Mouse (Mus musculus) adrenal gland, postnatal 14 days (tissue): ENCODE results near the gene Jsrp1. TPM values are rescaled to one million over a fixed set of nuclear protein-coding genes. Genes with fewer than 3 reads are reported as not detected.

Experiments
- microRNA-seq, 2 experiments: library from miRNA; unstranded; fragments of <30 nt; microRNA quantifications; one replicate each; pipeline ENCODE4 v1.2.0; 2021
- total RNA-seq: library from RNA; stranded (reverse); gene quantifications from 2 replicates; pipeline ENCODE4 v1.2.3, GENCODE M21; 2021

Gene Jsrp1
- total RNA-seq, 1 experiment from 2014 or later: 3.1 TPM

Small RNA genes lying within 50 kb of the gene (microRNA-seq; reads per million reads assigned to microRNA genes)
- 1.3 to 2.3 reads per million in 2 experiments for gene Mir1982

Other genes starting within 250 kb of the Jsrp1 start
- 10.1 and 11.6 TPM in 2 replicates for gene Klf16, start 236.2 kb downstream of the Jsrp1 start, total RNA-seq
- 97.7 and 98.7 TPM in 2 replicates for gene Abhd17a, start 223.2 kb downstream of the Jsrp1 start, total RNA-seq
- 44.2 and 50.5 TPM in 2 replicates for gene Scamp4, start 210.6 kb downstream of the Jsrp1 start, total RNA-seq
- gene Adat3, start 210.6 kb downstream of the Jsrp1 start, total RNA-seq: 3.1 and 4.9 TPM in 2 replicates
- 1.6 and 2.5 TPM in 2 replicates for gene Gm49322, start 207.5 kb downstream of the Jsrp1 start, total RNA-seq
- 105 and 108 TPM in 2 replicates for gene Csnk1g2, start 190.7 kb downstream of the Jsrp1 start, total RNA-seq
- gene Btbd2, start 156.4 kb downstream of the Jsrp1 start, total RNA-seq: 53.5 and 58.0 TPM in 2 replicates
- 224 and 226 TPM in 2 replicates for gene Mknk2, start 135.4 kb downstream of the Jsrp1 start, total RNA-seq
- 12.8 and 24.1 TPM in 2 replicates for gene Mob3a, start 111.5 kb downstream of the Jsrp1 start, total RNA-seq
- gene Izumo4, start 111.3 kb downstream of the Jsrp1 start, total RNA-seq: 12.1 and 12.6 TPM in 2 replicates
- gene Ap3d1, start 71.2 kb downstream of the Jsrp1 start, total RNA-seq: 80.3 and 85.6 TPM in 2 replicates
- gene Dot1l, start 58.3 kb downstream of the Jsrp1 start, total RNA-seq: 82.3 and 90.7 TPM in 2 replicates
- 47.6 and 52.2 TPM in 2 replicates for gene Sf3a2, start 15.3 kb downstream of the Jsrp1 start, total RNA-seq
- 59.5 and 71.1 TPM in 2 replicates for gene Plekhj1, start 14.9 kb downstream of the Jsrp1 start, total RNA-seq
- 0.74 and 0.94 TPM in 2 replicates for gene Amh, start 8.3 kb downstream of the Jsrp1 start, total RNA-seq
- gene Oaz1, start 13.2 kb upstream of the Jsrp1 start, total RNA-seq: 734 and 741 TPM in 2 replicates
- gene Lingo3, start 30.5 kb upstream of the Jsrp1 start, total RNA-seq: 1.0 and 1.2 TPM in 2 replicates
- gene Lsm7, start 41.7 kb upstream of the Jsrp1 start, total RNA-seq: 35.1 and 43.3 TPM in 2 replicates
- gene Sppl2b, start 41.8 kb upstream of the Jsrp1 start, total RNA-seq: 30.5 and 33.0 TPM in 2 replicates
- gene Tmprss9, start 58.4 kb upstream of the Jsrp1 start, total RNA-seq: 0.11 TPM in 1 of 2 replicates, not detected in the other
- gene Timm13, start 87.5 kb upstream of the Jsrp1 start, total RNA-seq: 252 and 257 TPM in 2 replicates
- gene Lmnb2, start 104.7 kb upstream of the Jsrp1 start, total RNA-seq: 14.9 and 15.8 TPM in 2 replicates
- gene Gadd45b, start 116.6 kb upstream of the Jsrp1 start, total RNA-seq: 29.8 and 91.3 TPM in 2 replicates
- gene Gng7, start 201.4 kb upstream of the Jsrp1 start, total RNA-seq: 5.9 and 6.2 TPM in 2 replicates
- gene Diras1, start 212.2 kb upstream of the Jsrp1 start, total RNA-seq: 2.1 and 2.3 TPM in 2 replicates
- gene Slc39a3, start 223.9 kb upstream of the Jsrp1 start, total RNA-seq: 30.3 and 30.5 TPM in 2 replicates
- gene Sgta, start 246.7 kb upstream of the Jsrp1 start, total RNA-seq: 212 and 215 TPM in 2 replicates